Mouse (Mus musculus): ENCODE measurements around the gene Ndufa6. TPM values are rescaled to one million over a fixed set of nuclear protein-coding genes. Genes with fewer than 3 reads are reported as not detected.

Ndufa6 gene
- polyA plus RNA-seq, 1 experiment from 2014 or later, result 561 TPM

GRCm38 (mm10) chr15:82358431-82359260, 4.5 kb upstream of the Ndufa6 start:
- 49% methylated on average over 22 of the region's 22 CpGs for WGBS
- no peaks in the 10 kb centered on the region for H3K27me3 ChIP-seq (replicated peaks; ENCODE audit: control insufficient read depth, insufficient read depth, low read length)
- H3K9ac ChIP-seq (ENCODE audit: low read depth, low read length), result peak overlapping the region; percentile 55
- peaks cover 20% of the 10 kb centered on the region; the same call in 1 of the 2 replicates for H3K4me1 ChIP-seq (ENCODE audit: control insufficient read depth, insufficient read depth, low read length)
- peak overlapping the region; percentile 31 for H3K27ac ChIP-seq (ENCODE audit: low read length)
- no peaks in the 10 kb centered on the region for H3K9me3 ChIP-seq (ENCODE audit: control insufficient read depth, low read length)
- H3K4me3 ChIP-seq (ENCODE audit: low read length), result no peak overlapping the region
- H3K4me2 ChIP-seq (ENCODE audit: low read depth, low read length), result no peak overlapping the region
- no peak for ATAC-seq
- H3K36me3 ChIP-seq (ENCODE audit: control insufficient read depth, insufficient read depth, low read length), result no peaks in the 10 kb centered on the region

- H3K4me2 ChIP-seq (ENCODE audit: low read depth, low read length), result peak overlapping the region; percentile 66
- peak overlapping the region; percentile 95 for H3K4me3 ChIP-seq (ENCODE audit: low read length)
- peaks cover 16% of the 10 kb centered on the region for H3K36me3 ChIP-seq (ENCODE audit: control insufficient read depth, insufficient read depth, low read length)
- 2% methylated on average over 23 of the region's 23 CpGs for WGBS
- ATAC-seq, result peak; percentile 31
- peaks cover 32% of the 10 kb centered on the region for H3K4me1 ChIP-seq (ENCODE audit: control insufficient read depth, insufficient read depth, low read length)
- peak overlapping the region; percentile 99 for H3K9ac ChIP-seq (ENCODE audit: low read depth, low read length)
- no peaks in the 10 kb centered on the region for H3K27me3 ChIP-seq (replicated peaks; ENCODE audit: control insufficient read depth, insufficient read depth, low read length)
- peak overlapping the region; percentile 81 for H3K27ac ChIP-seq (ENCODE audit: low read length)
- no peaks in the 10 kb centered on the region for H3K9me3 ChIP-seq (ENCODE audit: control insufficient read depth, low read length)
Observed at GRCm38 (mm10) chr15:82353745-82354113, 393 bp downstream of the Ndufa6 start.

- Histone ChIP-seq H3K27me3 (replicated peaks; ENCODE audit: control insufficient read depth, insufficient read depth, low read length) (no peaks in the 10 kb centered on the region), H3K27ac (ENCODE audit: low read length) (peak overlapping the region; percentile 81), H3K4me2 (ENCODE audit: low read depth, low read length) (peak overlapping the region; percentile 66), H3K36me3 (ENCODE audit: control insufficient read depth, insufficient read depth, low read length) (peaks cover 18% of the 10 kb centered on the region), H3K9ac (ENCODE audit: low read depth, low read length) (peak overlapping the region; percentile 99), H3K4me3 (ENCODE audit: low read length) (peak overlapping the region; percentile 95), H3K9me3 (ENCODE audit: control insufficient read depth, low read length) (no peaks in the 10 kb centered on the region), H3K4me1 (ENCODE audit: control insufficient read depth, insufficient read depth, low read length) (peaks cover 28% of the 10 kb centered on the region)
- 21% methylated on average over 14 of the region's 14 CpGs for WGBS
- ATAC-seq, result no peak
Observed at GRCm38 (mm10) chr15:82353078-82353744, 911 bp downstream of the Ndufa6 start.

GRCm38 (mm10) chr15:82351480-82351879, 2.6 kb downstream of the Ndufa6 start:
- ATAC-seq, result peak; percentile 22

GRCm38 (mm10) chr15:82350349-82350748, 3.8 kb downstream of the Ndufa6 start:
- 64% methylated on average over 4 of the region's 4 CpGs for WGBS
- Histone ChIP-seq H3K27me3 (replicated peaks; ENCODE audit: control insufficient read depth, insufficient read depth, low read length) (no peaks in the 10 kb centered on the region), H3K4me2 (ENCODE audit: low read depth, low read length) (0 out of 2 replicates have a peak overlapping the region, but pooled peaks have one; percentile 14), H3K4me1 (ENCODE audit: control insufficient read depth, insufficient read depth, low read length) (peaks cover 39% of the 10 kb centered on the region), H3K9ac (ENCODE audit: low read depth, low read length) (peak overlapping the region; percentile 25; the same call in 1 of the 2 replicates), H3K4me3 (ENCODE audit: low read length) (no peak overlapping the region), H3K36me3 (ENCODE audit: control insufficient read depth, insufficient read depth, low read length) (peaks cover 21% of the 10 kb centered on the region), H3K27ac (ENCODE audit: low read length) (peak overlapping the region; percentile 76), H3K9me3 (ENCODE audit: control insufficient read depth, low read length) (no peaks in the 10 kb centered on the region)
- no peak for ATAC-seq

More at GRCm38 (mm10) chr15:82351480-82351879, 2.6 kb downstream of the Ndufa6 start:
- Histone ChIP-seq H3K4me2 (ENCODE audit: low read depth, low read length) (no peak overlapping the region), H3K4me1 (ENCODE audit: control insufficient read depth, insufficient read depth, low read length) (peaks cover 39% of the 10 kb centered on the region), H3K9me3 (ENCODE audit: control insufficient read depth, low read length) (no peaks in the 10 kb centered on the region), H3K36me3 (ENCODE audit: control insufficient read depth, insufficient read depth, low read length) (peaks cover 21% of the 10 kb centered on the region), H3K27me3 (replicated peaks; ENCODE audit: control insufficient read depth, insufficient read depth, low read length) (no peaks in the 10 kb centered on the region), H3K4me3 (ENCODE audit: low read length) (no peak overlapping the region), H3K9ac (ENCODE audit: low read depth, low read length) (0 out of 2 replicates have a peak overlapping the region, but pooled peaks have one; percentile 11), H3K27ac (ENCODE audit: low read length) (peak overlapping the region; percentile 63)
- WGBS, result 60% methylated on average over 3 of the region's 3 CpGs

- whole genome bisulfite sequencing, result 70% methylated on average over 2 of the region's 2 CpGs
- Histone ChIP-seq H3K9ac (ENCODE audit: low read depth, low read length) (no peak overlapping the region), H3K27me3 (replicated peaks; ENCODE audit: control insufficient read depth, insufficient read depth, low read length) (no peaks in the 10 kb centered on the region), H3K9me3 (ENCODE audit: control insufficient read depth, low read length) (no peaks in the 10 kb centered on the region), H3K27ac (ENCODE audit: low read length) (0 out of 2 replicates have a peak overlapping the region, but pooled peaks have one; percentile 55), H3K4me3 (ENCODE audit: low read length) (no peak overlapping the region), H3K4me2 (ENCODE audit: low read depth, low read length) (no peak overlapping the region), H3K4me1 (ENCODE audit: control insufficient read depth, insufficient read depth, low read length) (peaks cover 36% of the 10 kb centered on the region), H3K36me3 (ENCODE audit: control insufficient read depth, insufficient read depth, low read length) (peaks cover 21% of the 10 kb centered on the region)
- ATAC-seq, result no peak
Observed at GRCm38 (mm10) chr15:82348999-82349341, 5.2 kb downstream of the Ndufa6 start.

GRCm38 (mm10) chr15:82348258-82348998, 5.7 kb downstream of the Ndufa6 start:
- Histone ChIP-seq H3K27ac (ENCODE audit: low read length) (no peak overlapping the region), H3K36me3 (ENCODE audit: control insufficient read depth, insufficient read depth, low read length) (peaks cover 21% of the 10 kb centered on the region), H3K27me3 (replicated peaks; ENCODE audit: control insufficient read depth, insufficient read depth, low read length) (no peaks in the 10 kb centered on the region), H3K9me3 (ENCODE audit: control insufficient read depth, low read length) (no peaks in the 10 kb centered on the region), H3K4me2 (ENCODE audit: low read depth, low read length) (no peak overlapping the region), H3K9ac (ENCODE audit: low read depth, low read length) (no peak overlapping the region), H3K4me3 (ENCODE audit: low read length) (no peak overlapping the region), H3K4me1 (ENCODE audit: control insufficient read depth, insufficient read depth, low read length) (peaks cover 36% of the 10 kb centered on the region)
- 80% methylated on average over 8 of the region's 8 CpGs for WGBS
- no peak for ATAC-seq

GRCm38 (mm10) chr15:82347852-82348251, 6.3 kb downstream of the Ndufa6 start:
- H3K9ac ChIP-seq (ENCODE audit: low read depth, low read length), result 0 out of 2 replicates have a peak overlapping the region, but pooled peaks have one; percentile 87

GRCm38 (mm10) chr15:82347303-82347676, 6.8 kb downstream of the Ndufa6 start:
- peaks cover 21% of the 10 kb centered on the region for H3K36me3 ChIP-seq (ENCODE audit: control insufficient read depth, insufficient read depth, low read length)
- H3K9me3 ChIP-seq (ENCODE audit: control insufficient read depth, low read length), result no peaks in the 10 kb centered on the region
- peak overlapping the region; percentile 74 for H3K4me3 ChIP-seq (ENCODE audit: low read length)
- no peaks in the 10 kb centered on the region for H3K27me3 ChIP-seq (replicated peaks; ENCODE audit: control insufficient read depth, insufficient read depth, low read length)
- no peak for ATAC-seq
- H3K9ac ChIP-seq (ENCODE audit: low read depth, low read length), result peak overlapping the region; percentile 87
- WGBS, result 78% methylated on average over 4 of the region's 4 CpGs
- peak overlapping the region; percentile 58 for H3K27ac ChIP-seq (ENCODE audit: low read length)
- H3K4me2 ChIP-seq (ENCODE audit: low read depth, low read length), result peak overlapping the region; percentile 53
- peaks cover 35% of the 10 kb centered on the region for H3K4me1 ChIP-seq (ENCODE audit: control insufficient read depth, insufficient read depth, low read length)

More at GRCm38 (mm10) chr15:82347852-82348251, 6.3 kb downstream of the Ndufa6 start:
- peak overlapping the region; percentile 53; the same call in 1 of the 2 replicates for H3K4me2 ChIP-seq (ENCODE audit: low read depth, low read length)
- peaks cover 36% of the 10 kb centered on the region for H3K4me1 ChIP-seq (ENCODE audit: control insufficient read depth, insufficient read depth, low read length)
- no peaks in the 10 kb centered on the region for H3K27me3 ChIP-seq (replicated peaks; ENCODE audit: control insufficient read depth, insufficient read depth, low read length)
- no peak overlapping the region for H3K4me3 ChIP-seq (ENCODE audit: low read length)
- peak overlapping the region; percentile 58; the same call in 1 of the 2 replicates for H3K27ac ChIP-seq (ENCODE audit: low read length)
- ATAC-seq, result no peak
- WGBS, result 92% methylated on average over 12 of the region's 12 CpGs
- H3K9me3 ChIP-seq (ENCODE audit: control insufficient read depth, low read length), result no peaks in the 10 kb centered on the region
- peaks cover 21% of the 10 kb centered on the region for H3K36me3 ChIP-seq (ENCODE audit: control insufficient read depth, insufficient read depth, low read length)

Measured in intestine, embryonic 16.5 days (tissue).